Mouse (Mus musculus) subcutaneous adipose tissue, adult 2 months (tissue): ENCODE data around the gene Chchd2. TPM values are rescaled to one million over a fixed set of nuclear protein-coding genes. Genes with fewer than 3 reads are reported as not detected.

ENCODE experiments used
- polyA plus RNA-seq: library from polyadenylated mRNA; depleted of rRNA; stranded (reverse); fragments of >200 nt; gene quantifications from 2 replicates; pipeline ENCODE4 v1.2.3, GENCODE M21; 2012; ENCODE audit warnings: low replicate concordance; rRNA removed

The Chchd2 gene
- 849 and 1,319 TPM in 2 replicates for polyA plus RNA-seq

GRCm38 (mm10) chr5:129886911-129887636, at the start of gene Chchd2:
Gene Chchd2 (minus strand): TSS chr5:129887470.

DNA sequence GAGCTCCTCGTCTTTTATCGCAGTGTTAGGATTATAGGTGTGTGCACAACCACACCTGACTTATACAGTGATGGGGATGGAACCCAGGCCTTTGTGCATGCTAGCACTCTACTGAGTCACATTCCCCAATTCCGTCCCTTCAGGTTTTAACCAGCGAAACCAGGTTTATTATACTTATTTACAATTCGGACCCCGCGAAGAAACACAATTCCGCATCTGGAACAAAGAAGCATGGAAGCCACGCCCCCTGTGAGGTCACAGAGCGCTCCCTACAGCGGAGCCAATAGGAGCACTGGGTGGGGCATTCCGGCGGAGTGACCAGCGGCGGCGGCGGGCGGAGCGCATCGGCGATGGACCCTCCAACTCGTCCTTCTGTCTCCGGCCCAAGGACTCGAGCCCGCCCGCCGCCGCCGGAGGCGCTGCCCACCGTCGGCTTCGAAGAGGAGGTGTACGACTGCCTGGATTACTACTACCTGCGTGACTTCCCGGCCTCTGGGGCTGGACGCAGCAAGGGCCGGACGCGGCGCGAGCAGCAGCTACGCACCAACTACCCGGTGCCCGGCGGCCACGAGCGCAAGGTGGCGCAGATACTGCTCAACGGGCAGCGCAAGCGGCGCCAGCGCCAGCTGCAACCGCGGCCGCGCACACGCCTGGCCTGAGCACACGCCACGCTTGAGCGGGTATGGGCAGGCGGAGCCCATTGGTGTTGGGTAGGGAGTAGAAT, 21.1 kb upstream of the Chchd2 start, which contains the start of gene Nupr1l:
Nupr1l (plus strand) TSS at position 299 of the 724 bp plus-strand sequence.

DNA sequence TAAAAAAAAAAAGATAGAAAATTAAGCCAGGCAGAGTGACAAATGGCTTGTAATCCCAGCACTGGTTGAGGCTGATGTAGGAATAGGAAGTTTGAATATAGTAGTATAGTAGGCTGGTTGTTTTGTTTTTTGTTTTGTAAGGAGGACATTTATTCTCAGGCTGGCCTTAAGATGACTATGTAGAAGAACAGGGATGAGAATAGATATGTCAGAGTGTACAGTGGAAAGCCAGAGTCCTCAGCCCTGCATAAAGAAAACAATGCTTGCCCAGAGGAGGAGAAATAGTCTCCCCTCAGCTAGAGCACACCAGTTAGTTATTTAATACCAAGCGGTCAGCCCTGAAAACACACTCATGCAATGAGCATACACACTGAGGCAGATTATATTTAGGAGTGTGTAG, 11.2 kb upstream of the Chchd2 start, which contains the start of gene Phkg1:
Phkg1 (minus strand) TSS at position 101 of the 400 bp plus-strand sequence.

GRCm38 (mm10) chr5:129895198-129896088, 8.2 kb upstream of the Chchd2 start, which contains the start of gene Zbed5:
Gene Zbed5 (plus strand): TSS chr5:129895723.

DNA sequence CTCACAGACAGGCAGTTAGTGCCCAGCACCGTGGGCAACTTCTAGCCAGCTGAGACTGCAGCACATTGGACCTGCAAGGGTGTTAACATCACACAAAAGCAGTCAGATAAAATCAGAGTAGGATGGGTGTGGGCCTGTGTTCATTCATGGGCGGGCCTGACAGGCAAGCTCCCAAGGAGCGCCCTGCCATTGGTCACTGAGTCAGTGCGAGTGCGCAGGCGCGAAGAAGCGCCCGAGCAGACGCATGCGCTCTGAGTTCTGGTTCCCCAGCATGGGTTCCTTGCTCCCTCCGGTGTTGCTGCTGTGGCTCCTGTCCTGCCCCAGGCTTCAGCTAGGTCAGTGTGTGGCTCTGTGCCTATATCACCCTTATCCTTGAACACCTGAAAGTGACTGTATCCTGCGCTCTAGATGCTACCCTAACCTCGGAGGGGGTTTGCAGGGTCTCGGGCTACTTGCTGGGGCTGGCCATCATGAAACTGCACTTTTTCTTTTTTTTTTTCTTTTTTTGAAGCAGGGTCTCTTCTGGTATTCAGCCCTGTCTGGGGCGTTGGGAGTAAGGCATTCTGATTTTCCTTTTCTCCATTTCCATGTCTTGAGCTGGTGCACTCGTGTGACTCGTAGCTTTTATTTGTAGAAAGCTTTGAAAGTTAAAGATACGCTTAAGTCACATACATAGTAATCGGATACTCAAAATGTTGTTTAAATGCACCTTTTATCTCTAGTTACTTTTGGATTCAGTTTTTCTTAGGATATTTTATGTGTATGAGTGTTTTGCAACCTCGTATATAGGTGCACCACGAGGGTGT, 40.3 kb downstream of the Chchd2 start, which contains the start of gene Sumf2:
Sumf2 (plus strand) TSS at position 235 of the 806 bp plus-strand sequence.

Other genes with a start within 250 kb of the Chchd2 start
- 1.8 and 3.4 TPM in 2 replicates for gene Zfp11, start 217.4 kb downstream of the Chchd2 start, polyA plus RNA-seq
- 0.08 TPM in 1 of 2 replicates, not detected in the other for gene Sept14, start 179.0 kb downstream of the Chchd2 start, polyA plus RNA-seq
- 77.7 and 82.6 TPM in 2 replicates for gene Mrps17, start 172.0 kb downstream of the Chchd2 start, polyA plus RNA-seq
- gene Nipsnap2, start 162.4 kb downstream of the Chchd2 start, polyA plus RNA-seq: 69.3 and 71.8 TPM in 2 replicates
- 34.1 and 50.3 TPM in 2 replicates for gene Psph, start 100.0 kb downstream of the Chchd2 start, polyA plus RNA-seq
- gene Sumf2, start 40.5 kb downstream of the Chchd2 start, polyA plus RNA-seq: 32.7 and 39.2 TPM in 2 replicates
- gene Zbed5, start 8.3 kb upstream of the Chchd2 start, polyA plus RNA-seq: 1.2 and 5.0 TPM in 2 replicates
- gene Phkg1, start 11.1 kb upstream of the Chchd2 start, polyA plus RNA-seq: 10.4 and 17.3 TPM in 2 replicates
- 5.1 TPM in 2 replicates for gene Nupr1l, start 21.1 kb upstream of the Chchd2 start, polyA plus RNA-seq
- gene Vkorc1l1, start 54.5 kb upstream of the Chchd2 start, polyA plus RNA-seq: 31.3 and 47.5 TPM in 2 replicates
- 76.8 and 79.5 TPM in 2 replicates for gene Gusb, start 115.6 kb upstream of the Chchd2 start, polyA plus RNA-seq
- 37.0 and 57.9 TPM in 2 replicates for gene Asl, start 141.8 kb upstream of the Chchd2 start, polyA plus RNA-seq
- 14.3 and 16.6 TPM in 2 replicates for gene Crcp, start 141.8 kb upstream of the Chchd2 start, polyA plus RNA-seq
- 36.5 and 54.9 TPM in 2 replicates for gene Tpst1, start 185.9 kb upstream of the Chchd2 start, polyA plus RNA-seq